Mouse (Mus musculus) right cerebral cortex, adult 2 months (tissue): Measurements from ENCODE around the gene Hsp90ab1.

Source experiments
- DNase-seq, 2 experiments: peaks; one replicate each; pipeline ENCODE4 v3.0.0; 2021 to 2022; ENCODE audit warnings: low spot score in 2 of 2

The Hsp90ab1 gene

DNA sequence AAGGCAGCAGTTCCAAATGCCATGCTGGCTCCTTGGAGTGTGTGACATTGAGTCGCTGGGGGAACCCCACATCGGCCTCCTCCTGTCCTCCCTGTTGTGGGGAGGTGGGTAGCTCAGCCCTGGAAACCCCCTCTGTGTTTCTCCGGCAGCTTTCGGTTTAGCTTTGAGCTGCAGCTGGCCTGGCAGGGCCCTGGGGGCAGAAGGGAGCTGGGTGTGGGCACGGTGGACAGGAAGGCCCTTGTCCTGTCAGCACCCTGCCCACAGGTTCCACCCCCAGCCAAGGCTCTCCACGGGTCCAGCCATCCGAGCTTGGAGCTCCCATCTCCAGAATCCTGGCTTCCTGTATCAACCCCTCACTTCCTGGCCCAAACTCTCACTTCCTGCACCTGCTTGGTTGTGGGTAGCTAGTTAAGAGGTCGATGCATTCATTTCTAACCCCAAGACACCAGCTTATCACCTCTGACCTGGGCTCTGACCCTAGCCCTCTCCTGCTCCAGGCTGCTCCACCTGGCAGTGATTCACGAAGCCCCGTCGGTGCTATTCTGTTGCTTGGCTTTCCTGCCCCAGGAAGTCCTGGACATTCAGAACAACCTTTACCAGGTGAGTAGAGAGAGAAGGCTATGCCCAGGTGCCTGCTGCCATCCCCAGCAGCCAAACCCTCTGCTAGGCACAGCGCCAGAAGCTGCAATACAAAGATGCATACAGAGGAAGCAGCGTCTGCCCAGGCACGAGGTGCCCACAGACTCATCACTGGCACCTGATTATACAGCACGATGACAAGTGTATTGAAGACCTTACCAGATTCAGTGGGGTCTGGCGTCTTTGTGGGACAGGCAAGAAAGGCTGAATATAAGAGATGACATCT, 14.8 kb downstream of the Hsp90ab1 start:
- no peak for DNase-seq

DNA sequence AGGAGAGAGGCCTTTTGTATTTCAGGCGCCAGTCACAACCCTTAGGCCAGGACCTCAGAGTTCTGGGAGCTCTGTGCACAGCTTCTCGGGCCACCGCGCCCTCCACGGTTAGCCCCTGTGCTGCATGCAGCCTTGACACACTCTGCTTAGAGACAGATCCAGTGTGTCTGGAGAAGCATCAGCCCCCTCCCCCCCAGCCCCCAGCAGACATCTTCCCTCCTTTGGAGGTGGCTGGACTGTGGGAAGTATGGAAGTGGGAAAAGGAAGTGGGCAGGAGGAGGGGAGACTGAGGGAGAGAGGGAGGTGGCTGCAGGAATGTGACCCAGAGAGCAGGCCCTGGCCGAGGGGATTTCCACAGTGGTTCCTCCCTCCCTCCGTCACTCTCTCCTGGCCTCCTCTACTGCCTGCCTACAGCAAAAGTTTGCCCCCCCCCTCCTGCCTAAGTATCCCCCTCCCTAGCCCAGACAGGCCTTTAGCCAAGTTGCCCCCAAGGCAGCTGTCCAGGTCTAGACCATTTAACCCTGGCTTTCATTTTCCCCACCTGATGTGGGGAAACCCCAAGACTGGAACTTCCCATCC, 15.7 kb downstream of the Hsp90ab1 start:
- no peak for DNase-seq

DNA sequence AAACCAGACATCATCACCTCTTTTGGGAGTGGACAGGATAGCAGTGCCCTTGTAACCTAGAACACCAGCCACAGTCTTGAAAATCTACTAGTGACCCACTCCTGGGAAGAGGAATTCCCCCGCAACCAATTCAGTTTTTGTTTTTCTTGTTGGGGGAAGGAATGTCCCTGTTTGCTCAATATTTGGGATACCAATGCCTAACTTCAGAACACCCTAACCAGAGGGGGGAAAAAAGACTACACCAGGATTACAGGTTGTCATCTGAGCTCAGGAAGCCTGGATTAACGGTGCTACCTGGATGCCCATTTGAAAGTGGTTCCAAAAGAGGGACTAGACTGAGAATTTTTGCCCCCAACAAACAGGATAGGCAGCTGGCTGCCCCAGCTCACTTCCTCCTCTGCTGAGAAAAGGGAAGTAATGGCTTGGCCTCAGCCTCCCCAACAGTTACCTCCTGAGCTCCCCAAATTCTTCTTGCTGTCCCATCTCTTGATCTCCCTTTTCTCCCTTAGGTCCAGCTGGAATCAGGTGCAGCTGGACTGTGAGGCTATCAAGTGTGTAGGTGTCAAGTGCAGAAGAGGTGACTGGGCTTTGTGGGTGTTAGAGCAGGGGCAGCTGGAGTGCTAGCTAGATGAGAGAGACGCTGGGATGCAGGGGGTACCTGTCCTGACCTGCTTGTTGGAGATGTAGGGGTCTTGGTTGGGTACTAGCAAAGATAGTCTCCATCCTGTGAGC, 16.4 kb downstream of the Hsp90ab1 start:
- DNase-seq, result no peak

DNA sequence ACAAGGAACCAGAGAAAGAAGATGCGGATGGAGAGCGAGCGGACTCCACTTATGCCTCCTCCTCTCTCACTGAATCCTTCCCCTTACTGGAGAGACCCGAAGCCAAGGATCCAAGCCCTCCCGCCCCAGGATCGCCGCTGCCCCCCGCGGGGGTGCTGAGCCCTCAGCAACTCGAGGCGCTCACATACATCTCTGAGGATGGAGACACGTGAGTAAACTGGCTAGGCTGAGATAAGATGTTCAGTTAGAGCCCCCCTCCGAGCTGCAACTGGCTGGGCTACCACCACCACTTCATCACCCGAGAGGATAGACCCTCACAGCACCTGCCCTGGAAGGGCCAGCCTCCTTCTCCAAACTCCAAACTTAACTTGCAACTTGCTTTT, 17.0 kb downstream of the Hsp90ab1 start:
- DNase-seq, result no peak

DNA sequence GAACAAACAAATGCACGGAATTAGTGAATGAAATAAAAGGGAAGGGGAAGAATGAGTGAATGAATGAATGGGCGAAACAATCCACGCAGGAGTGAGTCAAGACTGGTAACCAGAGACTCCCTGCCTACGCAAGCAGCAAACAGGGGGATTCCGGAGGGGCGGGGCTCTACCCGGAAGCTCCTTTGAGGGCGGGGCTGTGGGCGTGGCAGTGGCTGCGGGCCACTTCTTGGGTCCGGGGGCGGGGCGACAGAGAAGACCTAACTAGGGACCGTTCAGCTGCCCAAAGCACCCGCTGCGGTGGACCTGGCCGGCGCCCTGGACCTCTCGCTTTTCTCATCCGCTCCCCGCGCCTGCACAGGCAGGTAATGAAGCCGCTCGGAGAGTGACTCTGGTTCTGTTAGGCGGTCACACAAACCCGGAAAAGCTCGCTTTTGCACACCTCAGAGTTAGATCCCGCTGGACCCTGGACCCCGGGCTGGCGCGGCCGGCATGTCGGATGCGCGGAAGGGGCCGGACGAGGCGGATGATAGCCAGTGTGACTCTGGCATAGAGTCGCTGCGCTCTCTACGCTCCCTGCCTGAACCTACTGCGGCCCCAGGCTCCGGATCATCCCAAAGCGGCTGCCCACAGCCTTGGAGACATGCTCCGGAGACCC, 17.5 kb downstream of the Hsp90ab1 start, which contains the start of gene Nfkbie:
Nfkbie (plus strand) TSS at position 252 of the 655 bp plus-strand sequence.
- DNase-seq, result peak; percentile 88 to 93

DNA sequence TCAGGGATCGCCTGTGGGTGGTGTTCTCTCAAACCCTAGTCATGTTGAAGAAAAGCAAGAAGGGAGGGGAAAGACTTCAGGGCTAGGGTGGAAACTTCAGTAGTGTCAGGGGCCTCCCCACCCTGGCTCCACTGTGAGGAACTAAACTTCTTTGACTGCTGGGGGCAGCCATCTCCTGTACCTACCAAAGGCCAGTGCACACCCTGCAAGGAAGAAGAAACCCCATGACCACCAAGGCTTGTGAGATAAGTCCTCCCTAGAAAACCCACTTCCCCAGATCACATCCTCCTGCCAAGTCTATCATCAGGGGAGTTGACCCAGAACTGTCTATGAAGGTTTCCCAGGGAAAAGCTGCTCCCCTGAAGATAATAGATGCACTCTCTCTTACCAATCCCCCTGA, 18.7 kb downstream of the Hsp90ab1 start:
- no peak for DNase-seq

DNA sequence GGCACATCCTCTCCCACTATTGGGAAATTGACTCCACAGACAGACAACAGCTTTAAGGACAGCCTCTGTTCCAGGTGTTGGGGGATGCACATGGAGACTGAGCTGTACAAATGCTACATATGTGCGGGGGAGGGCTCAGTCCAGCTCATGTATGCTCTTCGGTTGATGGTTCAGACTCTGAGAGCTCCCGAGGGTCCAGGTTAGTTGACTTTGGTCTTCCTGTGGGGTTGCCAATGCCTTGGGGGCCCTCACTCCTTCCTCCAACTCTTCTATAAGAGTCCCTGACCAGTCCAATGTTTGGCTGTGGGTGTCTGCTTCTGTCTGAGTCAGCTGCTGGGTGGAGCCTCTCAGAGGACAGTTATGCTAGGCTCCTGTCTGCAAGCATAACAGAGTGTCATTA, 20.0 kb downstream of the Hsp90ab1 start:
- DNase-seq, result no peak

DNA sequence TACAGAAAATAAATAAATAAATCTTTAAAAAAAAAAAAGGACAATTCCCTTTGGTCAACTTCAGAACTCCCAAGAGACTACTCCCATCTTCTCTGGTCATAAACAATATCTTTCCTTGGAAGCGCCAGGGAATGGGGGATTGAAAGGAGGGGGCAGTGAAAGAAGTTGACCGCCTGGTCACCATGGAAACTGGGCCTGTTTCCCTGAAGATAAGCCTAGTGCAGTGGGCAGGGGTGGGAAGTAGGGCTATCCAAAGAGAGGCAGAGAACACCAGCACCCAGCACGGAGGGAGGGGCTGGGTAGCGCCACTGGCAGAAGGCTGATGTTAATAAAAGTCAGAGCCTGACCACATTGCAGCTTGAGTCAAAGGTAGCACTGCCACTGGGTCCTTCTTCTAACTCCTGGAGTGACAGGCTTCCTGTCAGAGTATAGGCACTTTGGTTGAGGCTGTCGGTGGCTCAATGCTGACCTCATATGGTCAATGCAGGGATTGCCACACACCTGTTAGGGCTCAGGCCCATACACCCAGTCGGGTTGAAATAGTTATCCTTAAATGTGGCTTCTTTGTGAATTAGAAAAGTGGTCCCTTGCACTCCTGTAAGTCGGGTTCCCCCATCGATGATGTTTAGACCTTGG, 21.1 kb downstream of the Hsp90ab1 start:
- peak; percentile 88 to 91 for DNase-seq

DNA sequence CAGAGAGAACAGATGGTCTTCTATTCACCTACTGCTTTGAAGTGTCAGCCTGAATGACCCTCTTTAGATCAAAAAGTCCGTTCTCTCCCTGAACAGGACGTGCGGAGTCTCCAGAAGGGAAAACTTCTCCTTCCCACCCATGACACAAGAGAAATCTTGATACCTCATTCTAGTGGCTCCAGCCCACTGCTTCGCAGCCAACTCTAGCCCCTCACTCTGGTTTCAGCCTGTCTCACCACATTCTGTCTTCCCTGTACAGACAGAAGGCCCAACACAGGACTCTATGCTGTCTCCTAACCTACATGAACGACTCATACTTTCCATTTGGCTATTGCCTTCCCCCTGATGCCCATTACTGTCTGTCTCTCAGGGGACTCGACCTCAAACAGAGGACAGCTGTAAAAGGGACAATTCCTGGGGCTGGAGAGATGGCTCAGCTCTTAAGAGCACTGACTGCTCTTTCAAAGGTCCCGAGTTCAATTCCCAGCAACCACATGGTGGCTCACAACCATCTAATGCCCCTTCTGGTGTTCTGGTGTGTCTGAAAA, 21.7 kb downstream of the Hsp90ab1 start:
- DNase-seq, result no peak

DNA sequence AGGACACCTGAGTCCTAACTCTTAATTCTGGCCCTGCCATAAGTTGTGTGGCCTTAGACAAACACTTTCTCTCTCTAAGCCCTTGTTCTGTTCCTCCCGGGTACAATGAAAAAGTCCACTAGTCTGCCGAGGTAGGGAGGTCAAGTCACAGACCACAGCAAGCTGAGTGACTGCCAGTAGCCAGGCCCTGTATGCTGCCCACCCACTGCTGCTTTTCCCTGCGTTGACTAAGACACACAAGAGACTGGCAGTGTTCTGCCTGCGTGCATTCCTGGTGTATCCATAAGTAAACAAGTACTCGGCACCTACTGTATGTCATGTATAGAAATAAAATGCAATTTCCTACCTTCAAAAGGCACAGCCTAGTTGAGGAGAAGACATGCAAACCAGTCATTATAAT, 22.8 kb downstream of the Hsp90ab1 start:
- DNase-seq, result no peak

DNA sequence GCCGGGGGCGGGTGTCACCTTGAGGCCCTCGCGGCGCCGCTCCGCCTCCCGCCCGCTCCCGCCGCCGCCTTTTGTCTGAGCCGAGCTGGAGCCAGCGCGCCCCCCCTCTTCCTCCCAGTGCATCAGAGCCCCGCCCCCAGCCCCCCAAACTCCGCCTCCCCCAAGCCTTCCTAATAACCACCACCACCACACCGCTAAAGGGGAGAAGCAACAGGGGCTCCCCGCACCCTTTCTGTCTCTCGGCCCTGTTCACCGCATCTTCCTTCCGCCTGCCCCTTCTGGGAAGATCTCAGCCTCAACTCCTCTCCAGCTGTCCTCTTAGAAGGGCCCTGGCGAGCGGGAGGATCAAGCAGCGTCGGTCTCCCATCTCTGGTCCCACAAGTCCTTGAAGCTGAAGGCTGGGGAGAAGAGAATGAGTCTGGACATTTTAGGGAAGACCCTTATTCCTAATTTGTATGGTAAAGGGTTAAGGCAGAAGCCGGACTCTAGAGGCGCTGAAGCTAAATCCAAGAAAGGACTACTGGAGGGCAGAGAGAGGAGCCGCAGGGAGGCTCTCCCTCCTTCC, 23.4 kb downstream of the Hsp90ab1 start, which contains the start of gene Tmem151b:
Tmem151b (minus strand) TSS at position 61 of the 565 bp plus-strand sequence.
- DNase-seq, result peak in 1 of 2 experiments; percentile 69

DNA sequence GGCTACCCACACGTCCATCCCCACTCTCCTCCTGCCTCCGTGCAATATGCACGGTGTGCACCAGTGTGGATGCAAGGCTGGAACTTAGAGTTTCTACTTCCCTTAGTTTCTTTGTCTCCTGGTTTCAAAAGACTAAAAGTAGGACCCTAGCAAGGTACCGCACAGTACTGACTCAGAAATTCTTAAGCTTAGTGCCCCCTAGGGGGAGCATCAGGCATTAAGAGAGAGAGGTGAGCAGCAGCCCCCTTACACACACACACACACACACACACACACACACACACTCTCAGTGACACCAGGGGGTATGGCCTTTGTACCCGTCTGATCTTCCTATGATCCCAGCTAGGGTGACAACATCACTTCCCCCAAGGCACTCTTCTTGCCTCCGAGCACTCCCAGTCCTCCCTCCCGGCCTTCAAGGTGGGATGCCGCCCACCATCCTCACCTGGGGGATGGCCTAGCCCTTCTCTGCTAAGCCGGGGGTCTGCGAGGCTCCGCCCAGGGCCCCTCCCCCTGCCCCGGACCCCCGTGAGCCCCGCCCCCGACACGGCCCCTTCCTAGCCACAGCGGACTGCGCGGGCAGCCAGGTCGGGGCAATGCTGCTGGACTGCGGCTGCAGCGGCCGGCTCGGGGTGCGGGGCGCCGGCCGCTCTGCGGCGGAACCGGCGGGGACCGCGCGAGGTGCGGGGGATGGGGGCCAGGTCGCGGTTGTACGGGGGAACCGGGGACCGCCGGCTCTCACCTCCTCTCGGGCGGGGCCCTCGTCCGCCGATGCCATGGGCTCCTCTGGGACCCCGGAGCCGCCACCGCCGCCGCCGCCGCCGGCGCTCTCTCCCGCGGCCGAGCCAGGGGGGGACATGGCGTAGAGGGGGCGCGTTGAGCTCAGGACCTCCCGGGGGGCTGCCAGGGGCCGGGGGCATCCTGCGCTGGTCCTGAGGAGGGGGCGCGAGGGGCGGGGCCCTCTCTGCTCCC, 24.2 kb downstream of the Hsp90ab1 start:
- DNase-seq, result peak in 1 of 2 experiments; percentile 82

DNA sequence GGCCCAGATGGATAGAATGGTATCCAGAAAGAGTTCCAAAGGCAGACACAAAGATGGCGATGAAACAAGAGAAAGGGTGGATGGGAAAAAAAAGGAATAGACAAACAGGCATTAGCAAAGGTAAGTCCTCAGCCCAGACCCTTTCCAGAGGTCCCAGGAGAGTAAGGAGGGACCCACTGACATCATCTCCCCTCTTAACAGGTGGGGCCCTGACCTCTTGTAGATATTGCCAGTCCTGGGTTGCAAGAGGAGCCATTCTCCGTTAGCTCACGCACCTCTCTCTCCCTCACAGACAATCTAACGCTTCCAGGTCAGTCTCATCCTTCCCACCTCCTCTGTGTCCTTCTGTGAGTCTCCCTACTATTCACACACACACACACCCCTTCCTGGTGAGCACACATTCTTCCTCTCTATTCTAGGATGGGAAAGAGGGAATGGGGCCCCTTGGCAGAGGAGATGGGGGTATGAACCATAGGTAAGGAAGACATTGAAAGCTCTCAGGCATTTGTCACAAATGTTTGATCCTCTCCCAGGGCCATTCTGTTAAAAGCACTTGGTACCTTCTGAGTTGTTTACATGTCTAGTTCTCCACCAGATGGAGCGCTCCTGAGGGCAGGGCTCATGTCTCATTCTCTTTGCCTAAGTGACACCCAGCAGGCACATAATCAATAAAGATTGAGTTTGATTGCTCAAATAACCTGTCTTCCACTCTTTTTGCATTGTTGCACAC, 25.4 kb downstream of the Hsp90ab1 start:
- DNase-seq, result no peak

DNA sequence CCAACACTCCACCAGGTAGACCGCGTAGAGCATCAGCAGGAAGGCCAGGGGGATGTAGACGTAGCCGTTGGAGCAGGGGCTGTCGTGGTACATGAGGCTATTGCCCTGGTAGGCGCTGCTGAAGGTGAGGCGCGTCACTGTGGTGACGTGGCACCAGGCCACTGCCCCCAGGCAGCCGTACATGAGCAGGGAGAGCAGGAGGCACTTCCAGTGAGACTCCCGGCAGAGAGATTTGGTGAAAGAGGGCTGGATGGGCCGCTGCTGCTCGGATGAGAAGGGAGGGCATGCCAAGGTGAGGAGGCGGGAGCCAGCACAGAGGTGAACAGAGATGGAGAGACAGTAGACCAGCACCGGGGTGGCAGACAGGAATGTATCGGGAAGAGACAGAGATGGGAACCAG, 26.1 kb downstream of the Hsp90ab1 start:
- DNase-seq, result no peak

DNA sequence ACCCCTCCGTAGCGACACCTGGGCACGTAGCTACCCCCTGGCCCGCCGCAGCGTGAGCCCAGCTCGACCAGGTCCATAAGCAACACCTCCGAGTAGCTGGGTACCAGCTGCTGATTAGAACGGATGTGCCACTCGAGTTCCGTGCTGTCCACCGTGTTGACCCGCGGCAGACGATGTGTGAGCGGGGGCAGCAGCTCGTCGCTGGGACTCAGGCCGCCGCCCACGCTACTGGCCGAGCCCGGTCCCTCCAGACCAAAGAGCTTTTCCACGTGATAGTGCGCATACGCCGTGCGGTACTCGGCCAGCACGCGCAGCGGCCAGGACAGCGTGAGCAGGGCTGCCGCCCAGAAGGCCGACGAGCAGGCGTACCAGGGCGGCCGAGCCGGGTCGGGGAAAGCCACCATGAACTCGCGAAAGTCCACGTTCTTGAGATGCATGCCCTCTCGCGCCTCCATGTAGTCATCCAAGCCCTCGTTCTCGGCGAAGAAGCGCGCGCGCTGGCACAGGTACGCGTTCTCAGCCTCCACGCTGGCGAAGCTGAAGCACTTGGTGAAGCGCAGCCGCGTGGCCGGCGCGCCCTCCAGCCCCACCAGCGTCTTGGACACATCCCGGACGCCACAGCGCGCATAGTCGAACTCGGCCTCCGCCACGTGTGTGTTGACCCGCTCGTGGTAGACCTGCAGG, 27.7 kb downstream of the Hsp90ab1 start:
- DNase-seq, result no peak

DNA sequence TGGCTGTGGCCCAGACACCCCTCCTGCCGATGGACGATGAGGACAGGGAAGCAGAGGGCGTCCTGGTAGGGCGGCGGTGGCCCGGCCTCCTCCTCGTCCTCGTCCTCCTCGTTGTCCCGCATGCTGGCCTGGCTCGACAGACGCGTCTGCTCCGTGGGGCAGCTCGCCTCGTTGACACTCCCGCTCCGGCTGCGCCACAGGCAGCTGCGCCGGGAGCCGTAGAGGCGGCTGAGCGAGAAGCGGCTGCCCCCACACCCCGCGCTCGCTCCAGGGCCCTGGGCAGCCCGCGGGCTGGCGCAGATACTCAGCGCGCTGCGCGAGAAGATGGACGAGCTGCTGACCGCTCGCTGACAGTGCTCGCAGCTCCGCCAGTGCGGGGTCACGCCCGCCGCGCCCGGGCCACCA, 28.2 kb downstream of the Hsp90ab1 start:
- no peak for DNase-seq

DNA sequence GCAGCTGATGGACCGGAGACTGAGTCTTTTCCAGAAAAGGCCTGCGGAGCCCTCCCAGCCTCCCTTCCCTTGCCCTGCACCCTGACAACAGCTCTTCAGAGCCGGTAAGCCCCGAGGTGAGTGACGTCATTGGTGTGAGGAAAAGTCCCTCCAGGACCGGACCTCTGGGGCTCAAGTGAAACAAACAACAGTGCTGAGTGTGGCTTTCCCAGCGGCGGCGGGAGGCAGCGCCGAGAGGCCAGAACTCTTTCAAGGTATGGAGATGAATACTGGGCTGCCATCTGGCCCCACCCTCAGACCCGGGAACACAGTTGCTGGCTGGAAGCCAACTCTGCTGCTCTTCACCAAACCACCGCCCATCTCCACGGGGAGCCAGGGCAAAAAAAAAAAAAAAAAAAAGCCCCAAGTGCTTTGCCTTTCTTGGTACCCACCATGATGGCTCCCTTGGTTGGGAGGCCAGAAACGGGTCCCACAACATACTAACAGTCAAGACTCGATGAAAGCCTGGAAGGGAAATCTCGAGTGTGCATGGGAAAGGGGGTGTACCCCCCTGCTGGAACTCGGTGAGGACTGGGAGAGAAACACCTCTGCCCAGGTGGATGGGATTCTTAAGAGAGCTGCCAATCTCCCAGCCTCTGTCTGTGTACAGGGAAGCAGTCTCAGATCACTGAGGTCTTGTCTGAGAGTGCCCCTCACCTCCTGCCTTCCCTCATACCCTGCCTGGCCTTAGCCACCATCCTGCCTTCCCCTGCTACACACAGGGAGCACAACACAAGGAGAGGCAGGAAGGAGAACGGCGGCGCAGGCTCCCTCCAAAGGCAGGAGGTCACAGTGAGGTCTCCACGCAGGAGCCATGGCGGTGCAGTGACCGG, 28.8 kb downstream of the Hsp90ab1 start:
- DNase-seq, result no peak
